Mouse (Mus musculus) midbrain, embryonic 16.5 days (tissue): ENCODE data around the gene Cdyl2. TPM values are rescaled to one million over a fixed set of nuclear protein-coding genes. Genes with fewer than 3 reads are reported as not detected.
A peak's percentile ranks its signal among the peaks of the same experiment; 100 is the strongest.

ENCODE experiments used
- ATAC-seq: fragments of 200-750 bp; cut with Nextera tagmentation; 2 replicates; pipeline ENCODE4 v1.8.0; 2017; ENCODE audit warnings: moderate TSS enrichment
- H3K27ac ChIP-seq: fragments of 300-500 bp; sonication (generic); 2 replicates; pipeline ENCODE4 v1.5.1; 2014; ENCODE audit warnings: mild to moderate bottlenecking, low read length, mixed read lengths
- H3K27me3 ChIP-seq: fragments of 300-500 bp; sonication (generic); 2 replicates; pipeline ENCODE4 v1.6.1; 2014; ENCODE audit warnings: low read depth, low read length, mixed read lengths; ENCODE audit not compliant: control insufficient read depth, insufficient read depth
- H3K36me3 ChIP-seq: fragments of 300-500 bp; sonication (generic); 2 replicates; pipeline ENCODE4 v1.6.1; 2014; ENCODE audit warnings: mild to moderate bottlenecking, low read length, moderate library complexity, mixed read lengths; ENCODE audit not compliant: control insufficient read depth, insufficient read depth
- H3K4me1 ChIP-seq: fragments of 300-500 bp; sonication (generic); 2 replicates; pipeline ENCODE4 v1.6.1; 2014; ENCODE audit warnings: mild to moderate bottlenecking, low read length, mixed read lengths; ENCODE audit not compliant: control insufficient read depth, insufficient read depth
- H3K4me2 ChIP-seq: fragments of 300-500 bp; sonication (generic); 2 replicates; pipeline ENCODE4 v1.6.1; 2014; ENCODE audit warnings: mild to moderate bottlenecking, low read length, mixed read lengths
- H3K4me3 ChIP-seq: fragments of 300-500 bp; sonication (generic); 2 replicates; pipeline ENCODE4 v1.5.1; 2014; ENCODE audit warnings: low read depth, mild to moderate bottlenecking, low read length, moderate library complexity, mixed read lengths
- H3K9ac ChIP-seq: fragments of 300-500 bp; sonication (generic); 2 replicates; pipeline ENCODE4 v1.6.1; 2014; ENCODE audit warnings: low read depth, low read length, mixed read lengths
- H3K9me3 ChIP-seq: fragments of 300-500 bp; sonication (generic); replicated peaks from 2 replicates; pipeline ENCODE4 v1.6.1; 2014; ENCODE audit warnings: mild to moderate bottlenecking, low read length, mixed read lengths; ENCODE audit not compliant: control insufficient read depth, poor library complexity, severe bottlenecking
- WGBS: fragments of 180-500 bp; shearing (Covaris S2); extraction: QIAGEN DNeasy Blood & Tissue Kit; methylation state at CpG from one replicate; pipeline ENCODE4 v1.1.7; 2014; 5-methylcytosine and 5-hydroxymethylcytosine counted together
- polyA plus RNA-seq: library from polyadenylated mRNA; unstranded; fragments of >200 nt; fragmentation: Nextera tagmentation; extraction: Ambion mirVana; gene quantifications from 2 replicates; pipeline ENCODE4 v1.2.1, GENCODE M21; 2015

Cdyl2 gene
- 9.7 and 13.1 TPM in 2 replicates for polyA plus RNA-seq

GRCm38 (mm10) chr8:116732684-116733647 lies at the start of gene Cdyl2:
Gene Cdyl2, minus strand, starts transcription at chr8:116732991.
- Histone ChIP-seq H3K27me3 (0 out of 2 replicates have a peak, but pooled peaks cover 2% of the 10 kb centered on the region), H3K4me1 (peaks cover 10% of the 10 kb centered on the region; the same call in 1 of the 2 replicates), H3K4me3 (peak within 1 kb of the TSS; percentile 87), H3K36me3 (peaks cover 5% of the 10 kb centered on the region), H3K4me2 (peak within 1 kb of the TSS; percentile 92), H3K9me3 (peaks cover 5% of the 10 kb centered on the region; the same call in 1 of the 2 replicates), H3K9ac (peak within 1 kb of the TSS; percentile 90), H3K27ac (peak within 1 kb of the TSS; percentile 89)
- ATAC-seq, result peak; percentile 93
- WGBS, result under 1% methylated on average over 104 of the region's 129 CpGs

- Histone ChIP-seq H3K27me3 (no peaks in the 10 kb centered on the region), H3K4me1 (no peaks in the 10 kb centered on the region), H3K4me3 (no peak overlapping the region), H3K4me2 (no peak overlapping the region), H3K9me3 (no peaks in the 10 kb centered on the region; the same call in 1 of the 2 replicates), H3K36me3 (no peaks in the 10 kb centered on the region), H3K27ac (no peak overlapping the region), H3K9ac (no peak overlapping the region)
- WGBS, result 83% methylated on average over 8 of the region's 8 CpGs
- ATAC-seq, result no peak
Measured at GRCm38 (mm10) chr8:116780594-116780993, 47.8 kb upstream of the Cdyl2 start.

- Histone ChIP-seq H3K27me3 (no peaks in the 10 kb centered on the region), H3K36me3 (no peaks in the 10 kb centered on the region), H3K4me1 (no peaks in the 10 kb centered on the region), H3K4me2 (no peak overlapping the region), H3K27ac (no peak overlapping the region), H3K9me3 (no peaks in the 10 kb centered on the region), H3K9ac (no peak overlapping the region), H3K4me3 (no peak overlapping the region)
- WGBS, result 83% methylated on average over 5 of the region's 5 CpGs
- no peak for ATAC-seq
Measured at GRCm38 (mm10) chr8:116774220-116774619, 41.4 kb upstream of the Cdyl2 start.

GRCm38 (mm10) chr8:116772727-116773126 lies 39.9 kb upstream of the Cdyl2 start:
- H3K4me3 ChIP-seq, result no peak overlapping the region
- H3K27me3 ChIP-seq, result no peaks in the 10 kb centered on the region
- H3K4me1 ChIP-seq, result no peaks in the 10 kb centered on the region
- no peaks in the 10 kb centered on the region for H3K9me3 ChIP-seq
- no peaks in the 10 kb centered on the region for H3K36me3 ChIP-seq
- no peak for ATAC-seq
- no peak overlapping the region for H3K9ac ChIP-seq
- no peak overlapping the region for H3K4me2 ChIP-seq
- no peak overlapping the region for H3K27ac ChIP-seq
- 88% methylated on average over 9 of the region's 9 CpGs for WGBS

GRCm38 (mm10) chr8:116771797-116772343 lies 39.1 kb upstream of the Cdyl2 start:
- Histone ChIP-seq H3K4me3 (no peak overlapping the region), H3K4me2 (no peak overlapping the region), H3K9ac (no peak overlapping the region), H3K27me3 (no peaks in the 10 kb centered on the region), H3K27ac (no peak overlapping the region), H3K9me3 (no peaks in the 10 kb centered on the region), H3K4me1 (no peaks in the 10 kb centered on the region), H3K36me3 (no peaks in the 10 kb centered on the region)
- ATAC-seq, result no peak
- WGBS, result 78% methylated on average over 7 of the region's 7 CpGs

- H3K4me2 ChIP-seq, result no peak overlapping the region
- no peaks in the 10 kb centered on the region for H3K9me3 ChIP-seq
- 83% methylated on average over 12 of the region's 12 CpGs for WGBS
- no peak for ATAC-seq
- no peak overlapping the region for H3K4me3 ChIP-seq
- no peaks in the 10 kb centered on the region for H3K36me3 ChIP-seq
- H3K27me3 ChIP-seq, result no peaks in the 10 kb centered on the region
- no peaks in the 10 kb centered on the region for H3K4me1 ChIP-seq
- no peak overlapping the region for H3K27ac ChIP-seq
- H3K9ac ChIP-seq, result no peak overlapping the region
Measured at GRCm38 (mm10) chr8:116770756-116771155, 38.0 kb upstream of the Cdyl2 start.

GRCm38 (mm10) chr8:116756174-116756573 lies 23.4 kb upstream of the Cdyl2 start:
- WGBS, result 81% methylated on average over 3 of the region's 3 CpGs
- Histone ChIP-seq H3K4me1 (no peaks in the 10 kb centered on the region), H3K9me3 (no peaks in the 10 kb centered on the region), H3K9ac (no peak overlapping the region), H3K27me3 (no peaks in the 10 kb centered on the region), H3K4me2 (no peak overlapping the region), H3K27ac (no peak overlapping the region), H3K36me3 (no peaks in the 10 kb centered on the region), H3K4me3 (no peak overlapping the region)
- no peak for ATAC-seq

- no peak overlapping the region for H3K9ac ChIP-seq
- H3K27me3 ChIP-seq, result no peaks in the 10 kb centered on the region
- no peak for ATAC-seq
- H3K9me3 ChIP-seq, result no peaks in the 10 kb centered on the region
- H3K27ac ChIP-seq, result no peak overlapping the region
- H3K4me3 ChIP-seq, result no peak overlapping the region
- H3K36me3 ChIP-seq, result no peaks in the 10 kb centered on the region
- no peak overlapping the region for H3K4me2 ChIP-seq
- WGBS, result 9% methylated on average over 4 of the region's 4 CpGs
- no peaks in the 10 kb centered on the region for H3K4me1 ChIP-seq
Measured at GRCm38 (mm10) chr8:116755557-116755956, 22.8 kb upstream of the Cdyl2 start.

- Histone ChIP-seq H3K4me2 (no peak overlapping the region), H3K27me3 (no peaks in the 10 kb centered on the region), H3K27ac (no peak overlapping the region), H3K4me3 (no peak overlapping the region), H3K9ac (no peak overlapping the region), H3K4me1 (no peaks in the 10 kb centered on the region), H3K36me3 (no peaks in the 10 kb centered on the region), H3K9me3 (peaks cover 5% of the 10 kb centered on the region; the same call in 1 of the 2 replicates)
- WGBS, result 82% methylated on average over 1 of the region's 1 CpGs
- ATAC-seq, result no peak
Measured at GRCm38 (mm10) chr8:116740726-116741125, 7.9 kb upstream of the Cdyl2 start.
